Mouse (Mus musculus): ENCODE measurements around the gene Apold1. TPM values are rescaled to one million over a fixed set of nuclear protein-coding genes. Genes with fewer than 3 reads are reported as not detected.

The Apold1 gene
- polyA plus RNA-seq, 1 experiment, result 0.05 TPM

DNA sequence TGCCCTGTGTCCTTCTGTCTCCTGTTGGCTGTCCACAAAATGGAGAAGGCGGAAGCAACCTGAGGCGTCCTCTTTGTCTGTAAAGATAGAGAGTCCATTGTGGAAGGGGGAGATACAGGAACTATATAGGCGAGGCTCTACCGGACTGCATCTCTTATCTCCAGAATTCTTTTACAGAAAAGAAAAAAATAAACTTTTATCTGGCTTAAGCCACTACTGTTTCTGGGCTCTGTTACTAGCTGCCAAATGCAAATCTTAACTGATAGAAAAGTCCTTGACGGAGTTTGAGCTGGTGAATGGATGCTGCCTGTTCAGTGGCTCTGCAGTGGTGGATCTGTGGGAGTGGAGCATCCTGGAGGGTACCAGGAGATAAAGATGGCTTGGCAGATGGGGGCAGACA, 30.2 kb upstream of the Apold1 start:
- Histone ChIP-seq H3K4me3 (ENCODE audit: insufficient read depth, poor library complexity, severe bottlenecking) (no peak overlapping the region), H3K27me3 (ENCODE audit: control insufficient read depth, insufficient read depth, insufficient read length) (no peaks in the 10 kb centered on the region), H3K79me2 (ENCODE audit: control insufficient read depth, insufficient read depth) (peaks cover 29% of the 10 kb centered on the region), H3K79me3 (ENCODE audit: low read depth) (peaks cover 2% of the 10 kb centered on the region), H3ac (ENCODE audit: control insufficient read depth, insufficient read length, low read depth) (no peak overlapping the region), H3K36me3 (ENCODE audit: control insufficient read depth, insufficient read depth) (peaks cover 12% of the 10 kb centered on the region)
- TF ChIP-seq MAX (IDR thresholded peaks at IDR 0.05) (no peak), CTCF (IDR thresholded peaks at IDR 0.05; ENCODE audit: control insufficient read depth, insufficient read depth, insufficient read length) (no peak), USF1 (IDR thresholded peaks at IDR 0.05; ENCODE audit: low read depth) (no peak), MYOG (IDR thresholded peaks at IDR 0.05; ENCODE audit: control insufficient read depth, extremely low read depth, insufficient read length) (no peak), FOSL1 (IDR thresholded peaks at IDR 0.05; ENCODE audit: insufficient read depth, low read length, poor library complexity, severe bottlenecking) (no peak), MYOD1 (IDR thresholded peaks at IDR 0.05; ENCODE audit: control insufficient read depth, insufficient read length, low read depth) (no peak), CEBPB (IDR thresholded peaks at IDR 0.05; ENCODE audit: low read depth) (no peak)

DNA sequence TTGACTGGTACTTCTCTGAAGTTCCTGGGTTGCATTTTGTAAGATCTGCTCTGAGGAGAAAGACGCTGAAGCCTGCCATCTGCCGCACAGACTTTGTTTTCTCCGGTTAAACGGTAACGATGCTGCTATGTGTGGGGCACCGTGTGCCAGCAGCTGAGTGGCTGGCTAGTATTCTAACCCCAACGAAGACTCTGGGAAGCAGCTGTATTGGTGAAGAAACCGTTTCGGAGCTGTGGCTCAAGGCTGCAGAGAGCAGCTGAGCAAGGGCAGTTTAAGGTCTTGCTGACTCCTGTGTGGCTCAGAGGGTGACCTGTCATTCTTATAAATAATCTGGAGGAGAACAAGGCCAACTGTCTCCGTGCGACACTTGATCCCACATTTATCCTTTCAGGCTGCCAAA, 27.5 kb upstream of the Apold1 start:
- Histone ChIP-seq H3K4me3 (ENCODE audit: insufficient read depth, poor library complexity, severe bottlenecking) (no peak overlapping the region), H3ac (ENCODE audit: control insufficient read depth, insufficient read length, low read depth) (no peak overlapping the region), H3K79me2 (ENCODE audit: control insufficient read depth, insufficient read depth) (peaks cover 9% of the 10 kb centered on the region), H3K79me3 (ENCODE audit: low read depth) (peaks cover 2% of the 10 kb centered on the region), H3K36me3 (ENCODE audit: control insufficient read depth, insufficient read depth) (peaks cover 12% of the 10 kb centered on the region), H3K27me3 (ENCODE audit: control insufficient read depth, insufficient read depth, insufficient read length) (no peaks in the 10 kb centered on the region)
- no peak for TF ChIP-seq MYOG (IDR thresholded peaks at IDR 0.05; ENCODE audit: control insufficient read depth, extremely low read depth, insufficient read length)
- TF ChIP-seq USF1 (IDR thresholded peaks at IDR 0.05; ENCODE audit: low read depth), result no peak
- TF ChIP-seq CTCF (IDR thresholded peaks at IDR 0.05; ENCODE audit: control insufficient read depth, insufficient read depth, insufficient read length), result no peak
- TF ChIP-seq CEBPB (IDR thresholded peaks at IDR 0.05; ENCODE audit: low read depth), result no peak
- no peak for TF ChIP-seq MYOD1 (IDR thresholded peaks at IDR 0.05; ENCODE audit: control insufficient read depth, insufficient read length, low read depth)
- no peak for TF ChIP-seq MAX (IDR thresholded peaks at IDR 0.05)
- TF ChIP-seq FOSL1 (IDR thresholded peaks at IDR 0.05; ENCODE audit: insufficient read depth, low read length, poor library complexity, severe bottlenecking), result no peak

DNA sequence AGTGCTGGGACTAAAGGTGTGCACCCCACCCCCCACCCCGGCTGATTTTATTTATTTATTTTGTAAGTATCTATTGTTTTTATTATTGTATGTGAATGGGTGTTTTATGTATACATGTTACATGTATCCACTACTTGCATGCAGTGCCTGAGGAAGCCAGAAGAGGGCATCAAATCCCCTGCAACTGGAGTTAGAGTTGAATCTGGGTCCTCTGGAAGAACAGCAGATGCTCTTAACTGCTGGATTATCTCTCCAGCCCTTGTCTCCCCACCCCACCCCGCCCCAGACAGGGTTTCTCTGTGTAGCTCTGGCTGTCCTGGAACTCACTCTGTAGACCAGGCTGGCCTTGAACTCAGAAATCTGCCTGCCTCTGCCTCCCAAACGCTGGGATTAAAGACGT, 25.1 kb upstream of the Apold1 start:
- H3K79me2 ChIP-seq (ENCODE audit: control insufficient read depth, insufficient read depth), result no peaks in the 10 kb centered on the region
- no peaks in the 10 kb centered on the region for H3K79me3 ChIP-seq (ENCODE audit: low read depth)
- TF ChIP-seq USF1 (IDR thresholded peaks at IDR 0.05; ENCODE audit: low read depth) (no peak), MYOG (IDR thresholded peaks at IDR 0.05; ENCODE audit: control insufficient read depth, extremely low read depth, insufficient read length) (no peak), MAX (IDR thresholded peaks at IDR 0.05) (no peak)
- H3K4me3 ChIP-seq (ENCODE audit: insufficient read depth, poor library complexity, severe bottlenecking), result no peak overlapping the region
- peaks cover 10% of the 10 kb centered on the region for H3K36me3 ChIP-seq (ENCODE audit: control insufficient read depth, insufficient read depth)
- no peaks in the 10 kb centered on the region for H3K27me3 ChIP-seq (ENCODE audit: control insufficient read depth, insufficient read depth, insufficient read length)
- H3ac ChIP-seq (ENCODE audit: control insufficient read depth, insufficient read length, low read depth), result no peak overlapping the region

DNA sequence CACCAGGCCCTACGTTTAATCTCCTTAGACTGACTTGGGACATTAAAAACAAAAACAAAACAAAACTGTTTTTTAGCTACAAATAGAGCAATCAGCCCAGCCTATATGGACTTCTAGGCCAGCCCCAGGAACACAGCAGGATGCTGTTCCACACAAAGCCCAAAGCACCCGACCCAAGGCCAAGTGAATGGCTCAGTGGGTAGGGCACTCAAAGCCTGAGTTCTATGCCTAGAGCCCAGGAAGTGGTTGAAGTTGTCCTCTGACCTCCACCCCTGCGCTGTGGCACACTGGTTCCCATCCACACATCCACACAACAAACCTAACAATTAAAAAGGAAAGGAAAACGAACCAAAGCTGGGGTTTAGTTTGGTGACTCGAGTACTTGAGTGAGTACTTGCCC, 20.2 kb upstream of the Apold1 start:
- no peaks in the 10 kb centered on the region for H3K27me3 ChIP-seq (ENCODE audit: control insufficient read depth, insufficient read depth, insufficient read length)
- H3K36me3 ChIP-seq (ENCODE audit: control insufficient read depth, insufficient read depth), result no peaks in the 10 kb centered on the region
- no peak for TF ChIP-seq USF1 (IDR thresholded peaks at IDR 0.05; ENCODE audit: low read depth)
- TF ChIP-seq CEBPB (IDR thresholded peaks at IDR 0.05; ENCODE audit: low read depth), result no peak
- no peak for TF ChIP-seq MYOD1 (IDR thresholded peaks at IDR 0.05; ENCODE audit: control insufficient read depth, insufficient read length, low read depth)
- TF ChIP-seq MAX (IDR thresholded peaks at IDR 0.05), result no peak
- no peak for TF ChIP-seq CTCF (IDR thresholded peaks at IDR 0.05; ENCODE audit: control insufficient read depth, insufficient read depth, insufficient read length)
- TF ChIP-seq FOSL1 (IDR thresholded peaks at IDR 0.05; ENCODE audit: insufficient read depth, low read length, poor library complexity, severe bottlenecking), result no peak
- no peak for TF ChIP-seq MYOG (IDR thresholded peaks at IDR 0.05; ENCODE audit: control insufficient read depth, extremely low read depth, insufficient read length)
- no peaks in the 10 kb centered on the region for H3K79me2 ChIP-seq (ENCODE audit: control insufficient read depth, insufficient read depth)
- no peaks in the 10 kb centered on the region for H3K79me3 ChIP-seq (ENCODE audit: low read depth)
- H3ac ChIP-seq (ENCODE audit: control insufficient read depth, insufficient read length, low read depth), result no peak overlapping the region
- H3K4me3 ChIP-seq (ENCODE audit: insufficient read depth, poor library complexity, severe bottlenecking), result no peak overlapping the region

DNA sequence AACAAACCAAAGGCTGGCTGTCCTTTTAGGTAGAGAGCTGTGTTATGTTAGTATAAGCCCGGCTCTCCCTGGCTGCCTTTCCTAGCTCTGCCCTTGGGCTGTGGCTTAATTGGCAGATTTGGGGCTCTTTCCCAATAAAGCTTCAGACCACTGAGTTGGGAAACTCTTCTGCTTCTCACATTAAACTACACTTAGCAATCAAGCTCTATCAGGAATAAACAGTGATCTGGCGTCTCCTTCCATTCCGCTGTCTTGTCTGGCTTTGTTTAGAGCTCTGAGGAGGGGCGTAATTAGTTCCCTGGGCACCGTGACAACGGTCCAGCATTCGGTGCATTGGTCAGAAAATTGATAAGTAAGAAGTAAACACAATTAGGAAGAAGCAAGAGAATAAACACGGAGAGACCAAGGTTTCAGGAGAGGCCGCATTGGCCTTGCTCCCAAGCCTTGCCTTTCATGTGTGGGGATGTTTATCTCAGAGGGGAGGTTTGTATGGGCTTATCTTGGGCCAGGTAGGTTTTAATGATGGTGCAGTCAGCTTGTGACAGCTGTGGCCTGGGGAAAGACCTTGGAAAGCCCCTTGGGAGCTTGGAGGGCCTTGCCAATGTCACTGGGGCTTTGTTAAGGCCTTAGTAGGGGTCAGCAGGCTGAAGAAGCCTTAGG, 19.5 kb upstream of the Apold1 start:
- no peak overlapping the region for H3K4me3 ChIP-seq (ENCODE audit: insufficient read depth, poor library complexity, severe bottlenecking)
- no peaks in the 10 kb centered on the region for H3K36me3 ChIP-seq (ENCODE audit: control insufficient read depth, insufficient read depth)
- no peaks in the 10 kb centered on the region for H3K79me3 ChIP-seq (ENCODE audit: low read depth)
- H3K27me3 ChIP-seq (ENCODE audit: control insufficient read depth, insufficient read depth, insufficient read length), result no peaks in the 10 kb centered on the region
- no peaks in the 10 kb centered on the region for H3K79me2 ChIP-seq (ENCODE audit: control insufficient read depth, insufficient read depth)
- TF ChIP-seq CTCF (IDR thresholded peaks at IDR 0.05; ENCODE audit: control insufficient read depth, insufficient read depth, insufficient read length) (no peak), MYOD1 (IDR thresholded peaks at IDR 0.05; ENCODE audit: control insufficient read depth, insufficient read length, low read depth) (no peak), USF1 (IDR thresholded peaks at IDR 0.05; ENCODE audit: low read depth) (no peak), FOSL1 (IDR thresholded peaks at IDR 0.05; ENCODE audit: insufficient read depth, low read length, poor library complexity, severe bottlenecking) (no peak), MYOG (IDR thresholded peaks at IDR 0.05; ENCODE audit: control insufficient read depth, extremely low read depth, insufficient read length) (no peak), MAX (IDR thresholded peaks at IDR 0.05) (no peak), CEBPB (IDR thresholded peaks at IDR 0.05; ENCODE audit: low read depth) (no peak)
- H3ac ChIP-seq (ENCODE audit: control insufficient read depth, insufficient read length, low read depth), result no peak overlapping the region

DNA sequence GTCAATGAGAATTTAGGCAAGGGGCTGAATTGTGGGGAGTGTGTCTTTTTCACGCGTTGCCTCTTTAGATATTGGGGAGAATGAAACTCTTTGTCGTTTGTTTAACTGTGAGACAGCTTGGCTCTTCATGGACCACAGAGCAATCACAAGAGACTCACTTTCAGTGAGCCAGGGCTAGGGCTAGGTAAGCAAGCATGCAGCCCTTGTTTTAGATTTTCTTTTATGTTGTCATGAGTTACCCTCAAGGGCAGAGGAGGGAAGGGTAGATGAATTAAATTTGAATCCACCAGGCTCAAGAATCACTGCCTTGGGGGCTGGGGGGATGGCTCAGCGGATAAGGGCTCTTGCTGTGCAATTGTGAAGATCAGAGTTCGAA, 19.0 kb upstream of the Apold1 start:
- Histone ChIP-seq H3K36me3 (ENCODE audit: control insufficient read depth, insufficient read depth) (no peaks in the 10 kb centered on the region), H3ac (ENCODE audit: control insufficient read depth, insufficient read length, low read depth) (no peak overlapping the region), H3K27me3 (ENCODE audit: control insufficient read depth, insufficient read depth, insufficient read length) (no peaks in the 10 kb centered on the region), H3K4me3 (ENCODE audit: insufficient read depth, poor library complexity, severe bottlenecking) (no peak overlapping the region), H3K79me2 (ENCODE audit: control insufficient read depth, insufficient read depth) (no peaks in the 10 kb centered on the region), H3K79me3 (ENCODE audit: low read depth) (no peaks in the 10 kb centered on the region)
- no peak for TF ChIP-seq MYOD1 (IDR thresholded peaks at IDR 0.05; ENCODE audit: control insufficient read depth, insufficient read length, low read depth)
- TF ChIP-seq CEBPB (IDR thresholded peaks at IDR 0.05; ENCODE audit: low read depth), result no peak
- TF ChIP-seq FOSL1 (IDR thresholded peaks at IDR 0.05; ENCODE audit: insufficient read depth, low read length, poor library complexity, severe bottlenecking), result no peak
- no peak for TF ChIP-seq MYOG (IDR thresholded peaks at IDR 0.05; ENCODE audit: control insufficient read depth, extremely low read depth, insufficient read length)
- TF ChIP-seq MAX (IDR thresholded peaks at IDR 0.05), result no peak
- no peak for TF ChIP-seq CTCF (IDR thresholded peaks at IDR 0.05; ENCODE audit: control insufficient read depth, insufficient read depth, insufficient read length)
- no peak for TF ChIP-seq USF1 (IDR thresholded peaks at IDR 0.05; ENCODE audit: low read depth)

All from C2C12 (cell line).